Mouse (Mus musculus): ENCODE data around the gene Mocs1.
A peak's percentile ranks its signal among the peaks of the same experiment; 100 is the strongest.

The Mocs1 gene

GRCm38 (mm10) chr17:49428239-49428688 is at the start of gene Mocs1:
Mocs1 (plus strand) TSS chr17:49428362.
- peak; percentile 99 for DNase-seq

GRCm38 (mm10) chr17:49379645-49380044 is 48.5 kb upstream of the Mocs1 start:
- no peak for DNase-seq

DNA sequence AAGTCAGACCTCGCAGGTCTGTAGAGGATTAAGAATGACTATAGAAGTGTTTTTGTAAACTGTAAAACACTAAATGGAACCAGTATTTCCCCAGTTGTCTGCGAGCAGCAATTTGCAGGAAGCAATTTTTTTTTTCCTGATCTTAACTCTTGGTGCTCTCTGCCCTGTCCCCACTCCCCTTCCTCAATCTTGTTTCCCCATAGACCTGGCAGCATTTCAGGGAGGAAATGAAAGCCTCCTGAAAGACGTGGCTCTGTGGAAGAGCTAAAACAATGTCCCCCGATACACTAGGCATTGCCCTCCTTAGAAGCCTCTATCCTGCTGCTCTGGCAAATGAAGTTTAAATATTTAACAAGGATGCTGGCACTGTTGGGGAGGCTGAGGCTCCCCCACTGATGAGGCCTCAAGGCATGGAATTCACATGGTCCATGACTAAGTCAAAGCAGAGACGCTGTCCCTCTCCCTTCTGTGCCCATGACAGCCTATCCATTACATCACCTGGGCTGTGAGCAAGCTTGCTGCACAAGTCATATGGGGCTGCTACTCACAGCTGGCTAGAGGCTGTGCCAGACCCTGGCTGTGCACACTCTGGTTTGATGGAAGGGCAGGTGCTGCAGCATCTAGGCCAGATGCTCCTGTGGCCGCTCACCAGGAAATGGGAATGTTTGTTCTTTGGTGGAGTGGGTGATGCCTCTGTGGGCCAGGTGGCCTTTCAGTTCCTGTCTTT is 43.8 kb upstream of the Mocs1 start:
- no peak for DNase-seq

GRCm38 (mm10) chr17:49387741-49388140 is 40.4 kb upstream of the Mocs1 start:
- DNase-seq = no peak

DNA sequence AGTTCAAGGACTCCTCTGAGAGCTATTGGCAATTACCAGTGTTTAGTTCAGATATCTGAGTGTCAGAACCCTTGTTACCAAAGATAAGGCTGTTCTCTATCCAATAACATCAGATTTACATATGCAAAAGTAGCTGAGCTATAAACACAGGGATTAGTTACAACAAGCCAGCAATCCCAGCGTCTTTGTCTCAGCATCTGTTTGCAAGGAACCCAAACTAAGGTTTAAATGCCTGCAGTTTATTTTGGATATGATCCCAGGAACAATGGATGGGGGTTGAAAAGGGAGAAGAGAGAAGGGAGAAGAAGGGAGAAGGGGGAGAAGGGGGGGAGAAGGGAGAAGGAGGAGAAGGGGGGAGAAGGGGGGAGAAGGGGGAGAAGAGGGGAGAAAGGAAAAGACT is 35.4 kb upstream of the Mocs1 start:
- no peak for DNase-seq

GRCm38 (mm10) chr17:49394836-49395235 is 33.3 kb upstream of the Mocs1 start:
- DNase-seq = peak; percentile 7

- DNase-seq = no peak
Observed at GRCm38 (mm10) chr17:49399605-49400004, 28.6 kb upstream of the Mocs1 start.

DNA sequence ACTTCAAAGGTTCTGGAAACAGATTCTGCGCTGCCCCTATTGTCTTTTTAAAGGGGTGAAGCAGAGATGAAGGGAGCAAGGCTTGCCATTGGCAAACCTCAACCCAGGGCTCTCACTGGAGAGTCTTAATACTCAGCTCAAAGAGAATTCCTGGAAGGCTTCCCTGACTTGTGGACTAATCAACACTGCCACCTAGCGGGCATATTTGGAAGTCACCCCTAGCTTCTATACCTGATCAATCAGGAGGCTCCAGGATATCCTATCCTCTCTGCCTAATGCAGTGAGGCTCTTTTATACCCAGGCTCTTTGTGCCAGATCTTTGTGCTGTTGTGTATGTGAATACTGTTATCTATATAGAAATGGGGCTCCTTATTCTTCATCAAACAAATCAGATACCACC is 28.0 kb upstream of the Mocs1 start:
- peak; percentile 87 for DNase-seq

GRCm38 (mm10) chr17:49403151-49403550 is 25.0 kb upstream of the Mocs1 start:
- DNase-seq = no peak

DNA sequence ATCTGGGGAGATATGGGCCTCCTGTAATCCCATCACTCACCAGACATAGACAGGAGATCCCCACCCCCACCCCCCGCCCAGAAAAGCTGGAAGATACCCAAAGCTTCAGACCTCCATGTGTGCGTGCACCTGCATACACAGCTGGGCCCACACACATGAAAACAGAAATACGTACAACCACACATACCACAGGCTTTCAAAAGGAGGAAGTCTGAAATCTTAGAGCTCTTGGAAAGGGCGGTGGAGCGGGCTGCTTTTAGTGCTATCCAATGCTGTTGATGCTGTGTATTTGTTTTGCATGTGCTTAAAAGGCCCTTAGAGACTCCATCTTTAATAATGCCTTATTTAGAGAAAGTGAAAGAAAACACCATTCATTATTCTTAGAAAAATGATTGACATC is 22.2 kb upstream of the Mocs1 start:
- DNase-seq = no peak

DNA sequence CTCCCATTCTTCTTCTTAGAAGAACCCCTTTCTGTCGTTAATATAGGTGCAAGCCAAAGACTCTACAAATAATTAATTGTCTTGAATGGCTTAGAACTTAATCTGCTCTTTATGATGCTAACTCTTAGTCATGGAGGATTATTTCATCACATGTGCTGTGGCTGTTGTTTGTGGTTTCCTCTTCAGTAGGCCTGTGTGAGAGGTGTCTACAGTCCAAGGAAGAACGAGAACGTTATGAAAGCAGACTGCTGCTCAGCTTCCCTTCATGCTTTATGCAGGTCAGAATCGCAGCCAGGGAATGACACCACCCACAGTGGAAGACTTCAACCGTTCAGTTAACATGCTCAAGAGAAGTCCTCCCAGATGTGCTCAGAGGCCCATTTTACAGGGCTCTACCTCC is 15.2 kb upstream of the Mocs1 start:
- DNase-seq = no peak

GRCm38 (mm10) chr17:49413554-49413953 is 14.6 kb upstream of the Mocs1 start:
- peak; percentile 52 for DNase-seq

DNA sequence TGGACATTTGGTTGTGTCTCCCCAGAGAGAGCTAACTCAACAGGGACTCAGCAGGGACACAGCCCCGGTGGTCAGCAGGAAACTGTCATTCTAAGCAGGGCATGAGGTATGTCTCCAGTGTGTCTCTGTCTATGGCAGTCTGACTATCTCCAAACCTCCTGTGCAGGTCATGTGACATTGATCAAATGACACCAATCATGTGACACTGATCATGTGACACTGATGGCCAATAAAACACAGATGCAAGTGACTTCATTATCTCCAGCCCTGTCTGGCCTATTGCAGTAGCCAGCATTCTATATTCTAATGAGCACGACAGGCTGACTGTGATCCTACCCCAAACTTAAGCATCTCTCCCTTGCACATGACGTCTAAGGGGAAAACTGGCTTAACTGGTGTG is 11.9 kb upstream of the Mocs1 start:
- DNase-seq = no peak

- no peak for DNase-seq
Observed at GRCm38 (mm10) chr17:49419813-49420212, 8.3 kb upstream of the Mocs1 start.

DNA sequence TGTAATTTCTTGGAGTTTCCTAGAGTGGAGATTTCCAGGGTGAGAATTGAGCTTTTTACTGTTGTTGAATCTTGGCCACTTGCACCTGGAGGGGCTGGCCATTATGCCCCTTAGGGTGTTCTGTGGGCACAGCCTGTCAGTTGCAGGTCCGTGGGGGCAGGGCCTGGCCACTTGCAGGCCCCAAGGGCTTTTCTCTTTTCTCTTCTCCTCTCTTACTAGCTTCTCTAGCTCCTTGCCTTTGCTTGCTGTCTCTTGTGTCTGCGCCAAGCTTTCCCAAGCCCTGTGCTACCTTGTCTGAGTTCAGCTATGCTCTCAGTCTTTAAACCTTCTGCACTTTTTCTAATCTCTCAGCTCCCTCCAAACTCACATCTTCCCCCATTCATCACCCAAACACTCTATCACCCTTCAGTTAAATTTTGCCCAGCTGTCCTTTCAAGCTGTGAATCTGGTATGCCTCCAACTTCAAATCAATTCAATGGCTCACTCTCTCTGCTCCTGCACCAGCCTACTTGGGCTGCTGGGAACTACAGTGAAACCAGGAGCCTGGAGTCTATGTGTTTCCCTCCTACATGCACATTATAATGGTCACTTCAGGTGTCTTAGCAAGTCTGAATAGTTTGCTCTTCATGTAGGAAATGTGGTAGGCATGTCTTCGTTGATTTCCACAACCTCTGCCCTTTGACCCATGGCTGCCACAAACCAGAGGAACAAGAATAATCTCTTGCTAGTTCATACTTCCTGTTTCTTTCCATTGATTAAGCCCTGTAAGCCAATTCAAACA is 5.7 kb upstream of the Mocs1 start:
- DNase-seq = no peak

DNA sequence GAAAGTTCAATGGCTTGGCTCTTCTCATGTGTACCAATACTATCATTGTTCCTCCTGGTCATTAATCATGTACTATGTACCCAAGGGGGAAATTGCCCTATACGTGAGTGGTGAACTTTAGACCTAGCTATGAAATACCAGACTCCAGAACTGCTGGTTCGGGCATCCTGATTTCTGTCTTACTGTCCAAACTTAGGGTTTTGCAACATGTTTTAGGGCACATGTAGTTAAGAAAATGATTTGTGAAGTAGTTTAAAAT is 5.2 kb upstream of the Mocs1 start:
- no peak for DNase-seq

DNA sequence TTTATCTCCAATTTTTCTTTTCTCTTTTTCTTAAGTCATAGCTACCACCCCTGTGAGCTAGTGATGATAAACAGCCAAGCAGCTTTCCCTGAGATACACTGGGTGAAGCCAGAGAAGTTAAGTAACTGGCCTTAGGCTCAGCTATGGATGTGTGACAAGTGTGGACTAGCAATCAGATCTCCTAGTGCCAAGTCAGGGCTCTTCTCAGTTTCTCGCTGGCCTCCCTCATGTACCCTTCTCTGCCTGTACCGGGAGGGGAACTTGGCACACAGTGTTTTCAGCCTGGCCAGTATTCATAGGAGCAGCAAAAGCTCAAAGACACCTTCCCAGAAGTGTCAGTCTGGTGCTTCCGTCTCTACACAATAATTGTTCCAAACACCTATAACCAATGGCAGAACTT is 4.3 kb upstream of the Mocs1 start:
- DNase-seq = no peak

- peak; percentile 29 for DNase-seq
Observed at GRCm38 (mm10) chr17:49427631-49428238, 427 bp upstream of the Mocs1 start.

- peak; percentile 87 for DNase-seq
Observed at GRCm38 (mm10) chr17:49428751-49429415, 721 bp downstream of the Mocs1 start.

- no peak for DNase-seq
Observed at GRCm38 (mm10) chr17:49429471-49430129, 1.4 kb downstream of the Mocs1 start.

DNA sequence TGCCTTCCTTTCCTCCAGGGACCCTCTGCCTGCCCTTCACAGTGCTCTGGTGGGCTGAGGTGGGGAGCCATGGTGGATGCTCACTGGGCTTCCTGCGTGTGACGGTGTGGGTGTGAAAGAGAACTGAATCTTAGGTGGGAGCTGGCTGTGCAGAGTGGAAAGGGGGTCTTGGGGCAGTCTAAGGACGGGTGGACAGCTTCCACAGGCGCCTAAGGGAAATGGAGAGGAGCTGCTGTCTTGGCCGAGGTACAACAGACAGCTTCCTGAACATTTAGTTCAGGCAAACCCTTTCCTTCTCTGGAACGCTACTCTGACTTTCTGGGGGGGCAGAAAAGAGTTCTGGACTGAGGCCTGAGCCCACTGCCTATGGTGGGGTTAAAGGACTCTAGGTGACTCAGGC is 2.0 kb downstream of the Mocs1 start:
- DNase-seq = peak; percentile 35

DNA sequence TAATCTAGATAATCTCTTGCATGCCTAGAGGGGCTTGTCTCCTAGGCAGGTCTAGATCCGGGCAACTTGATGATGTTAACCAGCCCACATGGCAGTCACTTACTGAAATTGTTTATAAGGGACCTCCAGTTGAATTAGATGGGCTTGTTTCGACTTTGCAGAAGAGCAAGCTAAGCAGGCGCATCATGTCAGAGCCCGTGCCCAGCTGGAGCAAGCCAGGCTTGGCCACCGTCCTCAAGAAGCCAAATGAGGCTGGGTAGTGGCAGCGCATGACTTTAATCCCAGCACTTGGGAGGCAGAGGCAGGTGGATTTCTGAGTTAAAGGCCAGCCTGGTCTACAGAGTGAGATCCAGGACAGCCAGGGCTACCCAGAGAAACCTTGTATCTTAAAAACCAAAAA is 3.0 kb downstream of the Mocs1 start:
- DNase-seq = no peak

DNA sequence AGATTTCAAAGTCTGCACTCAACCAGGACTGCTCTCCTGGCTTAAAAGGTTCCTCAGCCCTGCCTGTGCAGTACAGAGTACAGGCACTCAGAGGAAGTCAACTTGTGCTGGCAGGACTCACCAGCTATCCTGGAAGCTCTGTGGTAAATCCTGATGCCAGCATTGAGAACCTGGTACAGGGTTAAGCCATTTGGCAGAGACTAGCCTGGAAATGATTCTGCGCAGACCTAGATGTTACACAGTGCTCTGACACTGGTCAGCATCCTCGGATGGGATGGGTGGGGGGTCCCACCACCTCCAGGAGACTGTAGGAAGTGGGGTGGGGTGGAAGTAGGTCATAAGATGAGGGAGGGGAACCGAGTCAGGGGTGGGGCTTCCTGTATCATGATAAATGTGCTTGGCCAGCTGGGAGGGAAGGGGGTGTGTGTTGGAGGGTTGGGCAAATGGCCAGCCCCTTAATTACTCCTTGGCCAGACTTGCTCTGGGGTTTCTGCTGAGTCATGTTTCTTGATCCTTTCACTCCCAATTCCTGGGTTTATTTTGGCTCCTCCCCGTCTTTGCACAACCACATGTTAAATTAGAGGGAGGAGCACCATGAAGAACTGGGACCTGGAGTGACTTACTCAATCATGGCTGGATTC is 4.0 kb downstream of the Mocs1 start:
- peak; percentile 86 for DNase-seq
